19 mouse cellular contexts compared by ENCODE assay signal in the genomic region with DNA sequence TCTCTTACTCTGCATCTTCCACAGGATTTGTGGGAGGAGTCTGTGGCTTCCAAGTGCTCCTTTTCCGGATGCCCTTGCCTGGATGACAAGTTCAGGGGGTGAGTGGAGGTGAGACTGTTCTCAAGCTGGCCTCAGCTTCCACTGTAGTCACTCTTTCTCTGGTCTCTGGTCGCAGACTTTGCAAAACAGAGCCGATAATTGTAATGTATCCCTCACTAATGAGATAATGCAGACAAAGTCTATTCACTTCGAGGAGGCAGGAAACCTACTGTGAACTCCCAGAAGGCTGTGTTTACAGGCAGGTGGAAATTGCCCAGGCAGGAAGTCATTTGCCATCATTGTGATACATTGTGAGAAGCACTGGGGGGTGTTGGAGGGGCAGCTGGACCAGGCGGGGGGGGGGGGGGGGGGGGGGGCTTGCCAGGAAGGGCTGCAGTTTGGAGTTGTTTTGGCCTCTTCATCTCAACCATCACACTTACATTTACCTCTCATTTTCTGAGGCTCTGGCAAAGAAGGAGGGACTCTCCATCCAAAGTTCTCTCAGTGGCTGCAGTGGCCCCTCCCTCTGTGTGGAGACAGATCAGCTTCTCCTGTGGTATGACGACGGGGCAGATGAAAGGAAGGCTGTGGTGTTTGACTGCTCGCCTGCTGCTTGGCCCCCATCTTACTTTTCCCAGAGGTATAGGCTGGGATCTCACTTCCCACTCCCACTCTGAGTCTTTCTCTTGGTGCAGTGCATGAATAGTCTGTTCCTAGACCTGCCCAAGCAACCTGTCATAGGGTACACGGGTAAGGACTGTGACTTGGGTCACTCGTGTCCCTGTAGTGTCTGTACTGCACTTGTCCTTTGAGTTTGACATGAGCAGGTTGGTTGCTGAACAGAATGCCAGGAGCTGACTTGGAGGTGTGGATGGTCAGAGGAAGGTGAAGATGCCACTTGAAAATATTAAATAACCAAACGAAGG. TPM values are rescaled to one million over a fixed set of nuclear protein-coding genes. Genes with fewer than 3 reads are reported as not detected.
DNase-seq lines count a peak whose midpoint lies in the region; ATAC-seq and TF ChIP-seq lines count a peak whose summit lies in the region.
"Had no signal": no experiment of that assay in that cellular context is flagged by ENCODE, and none has a peak within 500 bp of the region (broad histone marks: within the 10 kb centered on the region; RNA-seq: fewer than 3 reads in every experiment).

No protein-coding gene starts in this region.

- no peak for TF ChIP-seq POLR2A in limb, embryonic 14.5 days (IDR thresholded peaks at IDR 0.05; ENCODE audit: borderline replicate concordance, extremely low read depth, insufficient read depth, insufficient read length)

- H3K27ac ChIP-seq in midbrain, embryonic 12.5 days (replicated peaks): no peak overlapping the region
- no peak overlapping the region for H3K27ac ChIP-seq in midbrain, embryonic 13.5 days
- 0 out of 2 replicates have a peak overlapping the region, but pooled peaks have one; percentile 5 for H3K27ac ChIP-seq in embryonic facial prominence, embryonic 10.5 days (replicated peaks)
- H3K27ac ChIP-seq in limb, embryonic 14.5 days (replicated peaks; ENCODE audit: low read depth, low read length): 0 out of 2 replicates have a peak overlapping the region, but pooled peaks have one; percentile 43
- H3K27ac ChIP-seq: kidney, embryonic 15.5 days; liver, embryonic 13.5 days had no signal

- no peaks in the 10 kb centered on the region for H3K36me3 ChIP-seq in midbrain, embryonic 12.5 days
- no peaks in the 10 kb centered on the region for H3K36me3 ChIP-seq in midbrain, embryonic 13.5 days
- H3K36me3 ChIP-seq in embryonic facial prominence, embryonic 10.5 days (replicated peaks): no peaks in the 10 kb centered on the region
- H3K36me3 ChIP-seq in limb, embryonic 14.5 days (ENCODE audit: control insufficient read depth, insufficient read depth, low read length): no peaks in the 10 kb centered on the region
- H3K36me3 ChIP-seq: kidney, embryonic 15.5 days; liver, embryonic 13.5 days had no signal

- H3K9ac ChIP-seq in midbrain, embryonic 12.5 days (replicated peaks): no peak overlapping the region
- H3K9ac ChIP-seq in midbrain, embryonic 13.5 days (replicated peaks): no peak overlapping the region
- no peak overlapping the region for H3K9ac ChIP-seq in limb, embryonic 14.5 days (ENCODE audit: low read depth, low read length, severe bottlenecking)
- H3K9ac ChIP-seq: kidney, embryonic 15.5 days; liver, embryonic 13.5 days had no signal

- DNase-seq in embryo, embryonic 11 days: peak; percentile 9
- no peak for DNase-seq in embryo, embryonic 10 days (ENCODE audit: low spot score)
- DNase-seq in embryonic facial prominence, embryonic 10.5 days (ENCODE audit: low spot score): no peak
- DNase-seq in limb, embryonic 14.5 days (ENCODE audit: low spot score): no peak
- DNase-seq in left cerebral cortex, postnatal 10 days (ENCODE audit: extremely low spot score in 1 of 2, low spot score in 2 of 2): no peak
- no peak for DNase-seq in thymus, adult 18-20 months
- DNase-seq: adrenal gland, postnatal 36 days; cerebellum, adult 9-11 months; liver, embryonic 13.5 days had no signal

- H3K9me3 ChIP-seq in midbrain, embryonic 12.5 days: no peaks in the 10 kb centered on the region
- no peaks in the 10 kb centered on the region for H3K9me3 ChIP-seq in midbrain, embryonic 13.5 days
- H3K9me3 ChIP-seq in embryonic facial prominence, embryonic 10.5 days: no peaks in the 10 kb centered on the region
- no peaks in the 10 kb centered on the region for H3K9me3 ChIP-seq in limb, embryonic 14.5 days (ENCODE audit: control insufficient read depth, low read length)
- H3K9me3 ChIP-seq: kidney, embryonic 15.5 days; liver, embryonic 13.5 days; megakaryocyte, embryonic 14.5 days had no signal

- 0 out of 2 replicates have a peak, but pooled peaks have one; percentile 34 for ATAC-seq in midbrain, embryonic 12.5 days (ENCODE audit: low FRiP score, low read depth)
- ATAC-seq in midbrain, embryonic 13.5 days: no peak
- no peak for ATAC-seq in limb, embryonic 14.5 days (ENCODE audit: low FRiP score, low read depth)
- ATAC-seq: forebrain, embryonic 14.5 days had no signal

- no peaks in the 10 kb centered on the region for H3K4me1 ChIP-seq in midbrain, embryonic 12.5 days
- no peaks in the 10 kb centered on the region for H3K4me1 ChIP-seq in midbrain, embryonic 13.5 days (replicated peaks)
- peaks cover 31% of the 10 kb centered on the region for H3K4me1 ChIP-seq in embryonic facial prominence, embryonic 10.5 days
- H3K4me1 ChIP-seq in limb, embryonic 14.5 days (ENCODE audit: control insufficient read depth, insufficient read depth, low read length): peaks cover 10% of the 10 kb centered on the region; the same call in 1 of the 2 replicates
- H3K4me1 ChIP-seq: kidney, embryonic 15.5 days had no signal

- H3K4me3 ChIP-seq in midbrain, embryonic 12.5 days: no peak overlapping the region
- H3K4me3 ChIP-seq in midbrain, embryonic 13.5 days (replicated peaks): no peak overlapping the region
- H3K4me3 ChIP-seq in embryonic facial prominence, embryonic 10.5 days: no peak overlapping the region
- no peak overlapping the region for H3K4me3 ChIP-seq in limb, embryonic 14.5 days (replicated peaks; ENCODE audit: low read length)
- H3K4me3 ChIP-seq: kidney, embryonic 15.5 days; liver, embryonic 13.5 days; megakaryocyte, embryonic 14.5 days; myocyte had no signal

- no peak overlapping the region for H3K4me2 ChIP-seq in midbrain, embryonic 12.5 days (replicated peaks)
- no peak overlapping the region for H3K4me2 ChIP-seq in midbrain, embryonic 13.5 days (replicated peaks)
- H3K4me2 ChIP-seq in limb, embryonic 14.5 days (replicated peaks; ENCODE audit: low read depth, low read length, severe bottlenecking): no peak overlapping the region
- H3K4me2 ChIP-seq: kidney, embryonic 15.5 days; liver, embryonic 13.5 days had no signal

- intact Hi-C loops in left cerebral cortex, postnatal 10 days (cut with DNase I): no loop called here

- whole genome bisulfite sequencing in midbrain, embryonic 12.5 days: 35% methylated on average over 10 of the region's 11 CpGs
- 39% methylated on average over 11 of the region's 11 CpGs for WGBS in midbrain, embryonic 13.5 days
- 35% methylated on average over 11 of the region's 11 CpGs for WGBS in embryonic facial prominence, embryonic 10.5 days
- 35% methylated on average over 10 of the region's 11 CpGs for whole genome bisulfite sequencing in limb, embryonic 14.5 days

- no peaks in the 10 kb centered on the region for H3K27me3 ChIP-seq in midbrain, embryonic 12.5 days
- no peaks in the 10 kb centered on the region for H3K27me3 ChIP-seq in midbrain, embryonic 13.5 days
- H3K27me3 ChIP-seq in embryonic facial prominence, embryonic 10.5 days (replicated peaks; ENCODE audit: low read depth, poor library complexity, severe bottlenecking): no peaks in the 10 kb centered on the region
- no peaks in the 10 kb centered on the region for H3K27me3 ChIP-seq in limb, embryonic 14.5 days (ENCODE audit: control insufficient read depth, insufficient read depth, low read length)
- H3K27me3 ChIP-seq: kidney, embryonic 15.5 days; liver, embryonic 13.5 days; megakaryocyte, embryonic 14.5 days had no signal

RNA-seq across cellular contexts. Expression of gene 5330417H12Rik, which starts 6.7 kb away (rescaled TPM):
- not detected in 2 replicates for polyA plus RNA-seq in midbrain, embryonic 12.5 days (2016; fragmentation: Nextera tagmentation; extraction: Ambion mirVana)
- polyA plus RNA-seq in midbrain, embryonic 13.5 days (2015; fragmentation: Nextera tagmentation; extraction: Ambion mirVana): not detected in 2 replicates
- not detected in 2 replicates for polyA plus RNA-seq in embryonic facial prominence, embryonic 10.5 days (2016; fragmentation: Nextera tagmentation; extraction: Ambion mirVana)
- polyA plus RNA-seq in limb, embryonic 14.5 days (2012; rRNA removed): not detected in 2 replicates
- not detected in 2 replicates for polyA plus RNA-seq in limb, embryonic 14.5 days (2014; fragmentation: Nextera tagmentation; extraction: Ambion mirVana)
- total RNA-seq in left cerebral cortex, postnatal 10 days (2021): not detected
- total RNA-seq: adrenal gland, postnatal 36 days; left cerebral cortex, adult 18-20 months had no signal
- polyA plus RNA-seq: forebrain, embryonic 14.5 days; heart, postnatal 0 days; kidney, embryonic 15.5 days; liver, embryonic 13.5 days; lung, embryonic 16.5 days; myocyte; urinary bladder, adult 2 months had no signal

RNA-seq across cellular contexts. Expression of gene Ppfibp2, which starts 23.3 kb away (rescaled TPM):
- 2.3 and 3.2 TPM in 2 replicates for polyA plus RNA-seq in midbrain, embryonic 12.5 days (2016; fragmentation: Nextera tagmentation; extraction: Ambion mirVana)
- polyA plus RNA-seq in midbrain, embryonic 13.5 days (2015; fragmentation: Nextera tagmentation; extraction: Ambion mirVana): 1.2 and 1.3 TPM in 2 replicates
- 21.5 and 24.0 TPM in 2 replicates for polyA plus RNA-seq in embryonic facial prominence, embryonic 10.5 days (2016; fragmentation: Nextera tagmentation; extraction: Ambion mirVana)
- 13.3 and 14.4 TPM in 2 replicates for polyA plus RNA-seq in limb, embryonic 14.5 days (2012; rRNA removed)
- 12.9 and 14.4 TPM in 2 replicates for polyA plus RNA-seq in limb, embryonic 14.5 days (2014; fragmentation: Nextera tagmentation; extraction: Ambion mirVana)
- total RNA-seq in left cerebral cortex, postnatal 10 days (2021): 1 to 10 TPM; 3.5 to 3.9 TPM

RNA-seq across cellular contexts. Expression of gene Olfml1, which starts 51.1 kb away (rescaled TPM):
- polyA plus RNA-seq in midbrain, embryonic 12.5 days (2016; fragmentation: Nextera tagmentation; extraction: Ambion mirVana): 4.3 and 8.6 TPM in 2 replicates
- polyA plus RNA-seq in midbrain, embryonic 13.5 days (2015; fragmentation: Nextera tagmentation; extraction: Ambion mirVana): 2.4 and 2.5 TPM in 2 replicates
- 11.7 and 12.3 TPM in 2 replicates for polyA plus RNA-seq in embryonic facial prominence, embryonic 10.5 days (2016; fragmentation: Nextera tagmentation; extraction: Ambion mirVana)
- polyA plus RNA-seq in limb, embryonic 14.5 days (2012; rRNA removed): 23.0 and 23.9 TPM in 2 replicates
- polyA plus RNA-seq in limb, embryonic 14.5 days (2014; fragmentation: Nextera tagmentation; extraction: Ambion mirVana): 38.5 and 40.4 TPM in 2 replicates
- 1 to 10 TPM; 5.5 to 5.6 TPM for total RNA-seq in left cerebral cortex, postnatal 10 days (2021)
- polyA plus RNA-seq: myocyte had no signal

Comparison
In these comparisons a context has a peak if more than half of its experiments do, and no peak if none do; other contexts are left out.
1. H3K27ac ChIP-seq: peak in embryonic facial prominence, embryonic 10.5 days (single experiment) and limb, embryonic 14.5 days (single experiment); none in midbrain, embryonic 12.5 days (single experiment) and midbrain, embryonic 13.5 days (single experiment).